Mouse (Mus musculus) adrenal gland (tissue): ENCODE measurements around the gene Hnrnpl.

ENCODE experiments used
- intact Hi-C: fragments of 180-260 bp; cut with DNase I; formaldehyde crosslinking; loops from one replicate; pipeline ENCODE4 v1.15.1; 2025

Gene Hnrnpl

DNA sequence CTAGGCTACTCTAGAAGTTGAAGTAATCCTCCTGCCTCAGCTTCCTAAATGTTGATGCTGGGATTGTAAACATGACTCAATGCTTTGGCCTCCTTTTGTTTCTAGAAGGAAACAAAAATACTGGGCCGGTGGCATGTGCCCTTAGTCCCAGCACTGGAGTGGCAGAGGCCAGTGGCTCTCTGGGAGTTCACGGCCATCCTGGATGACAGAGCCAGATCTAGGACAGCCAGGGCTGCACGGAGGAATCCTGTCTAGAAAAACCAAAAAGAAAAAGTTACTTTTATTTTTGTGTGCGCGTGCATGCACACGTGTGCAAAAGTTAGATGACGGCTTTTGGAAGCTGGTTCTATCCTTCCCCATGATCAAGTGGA lies 18.0 kb downstream of the Hnrnpl start:
- intact Hi-C loops: no loop called here

DNA sequence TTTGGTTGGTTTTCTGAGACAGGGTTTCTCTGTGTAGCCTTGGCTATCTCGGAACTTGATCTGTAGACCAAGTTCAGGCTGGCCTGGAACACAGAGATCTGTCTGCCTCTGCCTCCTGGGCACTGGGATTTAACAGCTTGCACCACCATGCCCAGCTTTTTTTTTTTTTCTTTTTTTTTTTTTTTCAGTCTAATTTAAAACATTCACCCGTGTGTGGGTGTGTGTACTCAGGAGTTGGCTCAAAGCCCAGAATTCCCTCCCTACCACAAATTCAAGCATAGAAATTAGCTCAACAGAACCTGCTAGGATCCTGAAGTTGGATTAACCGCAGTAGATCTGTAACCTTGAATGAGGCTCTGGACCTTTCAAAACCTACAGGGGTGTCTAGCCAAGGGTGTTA lies 19.0 kb downstream of the Hnrnpl start:
- intact Hi-C loops: no loop called here

DNA sequence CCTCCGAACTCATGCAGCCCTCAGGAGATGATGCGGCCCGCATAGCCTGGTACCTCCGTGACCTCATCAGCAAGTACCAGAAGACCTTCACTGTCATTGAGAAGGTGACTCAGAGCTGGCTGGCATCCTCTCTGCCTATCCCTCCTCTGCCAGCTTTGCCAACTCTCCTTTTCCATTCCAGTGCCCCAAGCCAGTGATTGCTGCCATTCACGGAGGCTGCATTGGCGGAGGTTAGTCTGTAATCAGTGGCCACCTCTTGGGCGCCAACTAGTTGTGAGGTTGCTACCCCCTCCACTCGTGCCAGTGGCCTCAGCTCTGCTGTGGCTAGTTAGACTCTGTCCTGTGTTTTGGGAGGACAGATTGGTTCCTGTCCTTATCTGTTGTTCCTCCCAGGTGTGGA lies 21.5 kb downstream of the Hnrnpl start:
- intact Hi-C loops: loop anchor here (5.0 kb wide), 1 partner anchor 42 kb away; no protein-coding TSS in a partner anchor

DNA sequence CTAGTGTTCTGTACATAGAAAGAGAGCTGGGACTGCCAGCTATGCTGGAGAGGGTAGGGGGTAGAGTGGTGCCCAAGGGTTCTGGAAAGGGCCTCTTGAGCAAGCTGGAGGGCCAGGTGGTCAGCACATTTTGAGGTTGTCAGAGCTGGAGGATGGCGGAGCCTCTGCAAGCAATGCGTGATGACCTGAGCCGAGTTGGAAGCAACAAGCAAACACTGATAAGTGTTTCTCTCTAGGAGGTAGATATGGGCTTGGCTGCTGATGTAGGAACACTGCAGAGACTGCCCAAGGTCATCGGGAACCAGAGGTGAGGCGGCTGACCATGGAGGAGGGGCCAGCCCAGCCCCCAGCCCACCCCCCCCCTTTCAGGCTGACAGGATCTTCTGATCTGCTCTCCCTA lies 22.6 kb downstream of the Hnrnpl start:
- intact Hi-C loops: loop anchor here (5.0 kb wide), 1 partner anchor 41 kb away; no protein-coding TSS in a partner anchor

DNA sequence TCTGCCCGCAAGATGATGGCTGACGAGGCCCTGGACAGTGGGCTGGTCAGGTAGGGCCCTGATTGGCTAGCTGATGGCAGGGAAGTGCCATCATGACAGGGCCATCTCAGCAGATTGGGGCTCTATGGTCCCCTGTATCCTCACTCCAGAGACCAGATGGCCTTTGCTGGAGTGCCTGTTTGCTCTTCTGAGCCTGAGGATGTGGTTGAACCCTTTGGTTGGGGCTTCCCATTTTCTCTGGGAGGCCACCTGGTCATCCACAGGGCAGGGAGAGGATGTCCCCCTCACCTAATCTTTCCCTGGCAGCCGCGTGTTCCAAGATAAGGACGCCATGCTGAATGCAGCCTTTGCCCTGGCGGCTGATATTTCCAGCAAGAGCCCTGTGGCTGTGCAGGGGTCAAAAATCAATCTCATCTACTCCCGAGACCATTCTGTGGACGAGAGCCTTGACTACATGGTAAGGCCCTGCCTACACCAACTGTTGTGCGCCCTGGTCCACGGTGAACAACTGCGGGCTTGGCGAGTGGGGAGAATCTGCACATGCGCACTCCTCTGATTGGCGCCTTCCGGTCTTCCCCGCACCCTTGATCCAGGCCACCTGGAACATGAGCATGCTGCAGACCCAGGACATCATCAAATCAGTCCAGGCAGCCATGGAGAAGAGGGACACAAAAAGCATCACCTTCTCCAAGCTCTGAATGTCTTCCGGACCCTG lies 23.2 kb downstream of the Hnrnpl start:
- intact Hi-C loops: loop anchor here (5.0 kb wide), 1 partner anchor 41 kb away; no protein-coding TSS in a partner anchor

DNA sequence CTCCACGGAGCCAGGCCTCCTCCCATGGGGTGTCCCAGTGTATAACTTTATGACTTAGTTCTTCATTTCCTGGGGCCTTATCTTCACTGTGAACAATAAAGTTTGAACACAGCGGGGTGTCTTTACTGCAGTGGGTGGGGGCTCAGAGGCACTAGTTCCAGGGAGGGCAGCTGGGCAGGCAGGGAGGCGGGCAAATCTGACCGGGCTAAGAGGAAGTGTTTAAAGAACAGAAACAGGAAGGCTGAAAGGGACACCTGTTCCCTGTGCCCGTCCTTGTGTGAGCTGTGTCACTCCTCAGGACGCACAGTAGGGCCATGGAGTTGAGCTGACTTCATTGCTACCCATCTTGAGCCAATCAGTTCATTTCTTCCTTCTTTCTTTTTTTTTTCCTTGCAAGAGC lies 23.8 kb downstream of the Hnrnpl start:
- intact Hi-C loops: loop anchor here (5.0 kb wide), 1 partner anchor 40 kb away; no protein-coding TSS in a partner anchor

DNA sequence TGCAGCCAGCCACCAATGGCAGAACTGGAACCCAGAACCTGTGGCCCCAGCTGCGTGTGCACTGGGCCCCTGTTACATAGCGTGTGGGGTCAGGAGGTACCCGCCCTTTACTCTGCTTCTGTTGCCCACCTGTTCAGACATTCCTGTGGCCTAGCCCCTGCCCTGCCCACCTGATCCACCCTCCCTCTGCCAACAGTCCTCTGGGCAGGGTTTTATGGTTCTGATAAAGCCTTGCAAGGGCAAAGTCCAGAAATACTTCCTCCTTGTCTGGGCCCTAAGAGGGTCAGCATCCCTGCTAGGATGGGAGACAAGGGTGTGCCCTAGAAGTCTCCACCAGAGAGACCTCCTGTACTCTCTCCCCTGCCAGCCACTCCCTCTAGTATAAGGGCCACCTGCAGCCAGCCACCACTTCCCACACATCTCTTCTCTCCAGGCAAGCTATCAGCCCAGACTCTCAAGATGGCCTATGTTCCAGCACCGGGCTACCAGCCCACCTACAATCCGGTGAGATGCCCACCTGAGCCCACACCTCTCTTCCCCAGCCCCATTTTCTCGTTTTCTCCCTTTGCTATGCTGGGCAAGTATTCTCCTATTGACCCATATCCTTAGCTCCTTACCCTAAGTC lies 25.5 kb downstream of the Hnrnpl start, which contains the start of gene Lgals4:
Gene Lgals4, plus strand, starts transcription at position 132 of the 625 bp plus-strand sequence.
- intact Hi-C loops: loop anchor here (5.0 kb wide), 1 partner anchor 38 kb away; no protein-coding TSS in a partner anchor

DNA sequence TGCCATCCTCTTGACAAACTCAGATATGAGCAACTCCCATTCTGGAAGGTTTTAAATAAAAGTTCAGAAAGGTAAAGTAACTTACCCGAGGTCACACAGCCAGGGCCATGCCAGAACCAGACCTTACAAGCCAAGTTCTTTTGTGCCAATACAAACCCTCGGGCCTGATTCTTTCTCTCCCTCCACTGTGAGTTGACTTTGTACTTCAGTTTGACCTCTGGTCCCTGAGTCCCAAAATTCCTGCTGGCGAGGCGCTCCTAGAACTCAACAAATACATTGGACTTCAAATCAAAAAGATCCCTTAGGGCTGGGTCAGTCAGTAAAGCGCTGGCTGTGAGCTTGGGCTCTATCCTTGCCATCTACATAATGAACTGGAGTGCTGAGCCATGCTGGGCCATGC lies 28.6 kb downstream of the Hnrnpl start:
- intact Hi-C loops: no loop called here

DNA sequence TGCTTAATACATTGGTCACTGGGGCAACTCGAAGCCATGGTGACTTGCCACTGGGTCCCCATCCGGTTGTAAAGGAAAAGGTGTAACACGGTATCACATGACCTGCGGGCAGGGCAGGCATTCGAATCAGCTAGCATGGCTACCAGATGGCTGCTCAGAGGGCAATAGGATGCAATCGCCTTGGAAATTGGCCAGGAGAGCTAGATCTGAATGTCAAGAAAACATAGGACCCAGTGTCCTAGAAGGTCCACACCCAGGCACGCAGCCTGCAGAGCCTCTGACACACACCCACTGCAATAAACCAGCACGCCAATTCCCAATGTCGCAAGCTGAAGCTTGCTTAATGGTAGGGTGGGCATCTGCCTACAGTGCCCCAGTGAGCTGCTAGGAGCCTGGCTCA lies 30.0 kb downstream of the Hnrnpl start:
- intact Hi-C loops: no loop called here

DNA sequence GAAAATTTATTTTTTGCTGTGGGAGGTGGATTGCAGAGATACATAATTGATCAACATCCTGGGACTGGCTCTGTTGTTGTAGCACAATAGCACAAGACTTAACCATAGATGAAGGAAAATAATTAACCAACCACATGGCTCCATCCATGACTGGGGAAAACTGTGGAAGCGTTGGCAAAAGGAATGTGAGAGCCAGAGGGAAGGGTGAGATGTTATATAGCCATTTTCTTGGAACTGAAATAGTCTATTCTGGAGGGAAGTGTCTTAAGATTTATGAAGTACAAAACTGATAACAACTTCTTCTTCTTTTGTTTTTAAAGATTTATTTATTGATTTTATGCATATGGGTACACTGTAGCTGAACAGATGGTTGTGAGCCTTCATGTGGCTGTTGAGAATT lies 38.9 kb downstream of the Hnrnpl start:
- intact Hi-C loops: no loop called here

DNA sequence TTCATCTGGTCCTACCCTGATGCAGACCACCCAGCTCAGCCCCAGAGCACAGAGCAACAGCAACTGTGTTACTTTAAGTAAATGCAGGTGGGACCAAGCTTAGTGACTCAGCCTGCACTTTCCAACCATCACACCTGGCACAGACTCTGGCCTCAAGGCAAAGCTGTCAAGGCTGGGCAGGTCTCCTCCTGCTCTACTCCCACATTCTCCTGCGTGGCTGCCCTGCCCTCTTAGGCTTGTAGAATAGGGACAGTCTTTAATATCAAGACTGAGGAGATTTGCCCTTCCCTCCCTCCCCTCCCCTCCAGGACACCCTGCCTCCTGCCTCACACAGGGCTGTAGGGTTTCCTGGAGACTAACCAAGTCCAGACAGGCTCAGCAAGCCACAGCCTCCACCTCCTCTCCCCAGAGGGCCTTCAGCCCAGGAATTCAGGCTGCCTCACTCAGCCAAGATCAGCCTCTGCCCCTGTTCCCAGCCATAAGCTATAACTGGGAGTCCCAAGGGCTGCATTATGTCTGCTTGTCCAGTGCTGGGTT lies 41.4 kb downstream of the Hnrnpl start:
- intact Hi-C loops: no loop called here

DNA sequence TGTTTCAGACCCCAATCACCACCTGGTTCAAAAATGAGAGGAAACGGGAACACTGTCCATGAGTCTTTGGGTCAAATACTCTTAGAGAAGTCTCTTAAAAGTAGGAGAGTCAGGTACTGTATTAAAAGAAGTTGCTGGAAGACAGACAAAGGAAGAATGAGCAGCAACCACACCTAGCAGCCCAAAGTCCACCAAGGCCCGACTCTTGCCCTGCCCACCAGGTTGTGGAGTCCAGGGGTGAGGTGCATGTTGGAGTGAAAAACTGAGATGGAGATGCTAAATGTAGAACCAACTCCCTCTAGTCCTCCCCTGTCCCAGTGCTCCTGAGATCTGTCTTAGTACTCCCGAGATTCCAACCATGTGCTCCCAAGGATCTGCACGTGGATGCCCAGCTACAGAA lies 42.3 kb downstream of the Hnrnpl start:
- intact Hi-C loops: no loop called here

DNA sequence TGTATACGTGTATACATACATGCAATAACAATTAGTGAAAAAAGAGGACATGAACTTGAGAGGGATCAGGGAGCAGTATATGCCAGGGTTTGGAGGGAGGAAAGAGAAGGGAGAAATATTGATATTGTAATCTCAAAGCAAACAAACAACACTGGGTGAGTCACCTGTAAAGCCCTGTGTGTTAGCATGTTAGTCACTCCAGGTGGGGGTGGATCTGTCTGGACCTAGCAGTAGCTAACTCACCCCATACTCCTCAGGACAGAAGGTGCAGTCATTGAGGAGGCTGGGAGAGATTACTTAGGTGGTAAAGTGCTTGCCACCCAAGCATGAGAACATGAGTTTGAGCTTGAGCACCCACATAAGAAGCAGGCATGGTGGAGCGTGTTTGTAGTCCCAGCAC lies 51.6 kb downstream of the Hnrnpl start:
- intact Hi-C loops: no loop called here

DNA sequence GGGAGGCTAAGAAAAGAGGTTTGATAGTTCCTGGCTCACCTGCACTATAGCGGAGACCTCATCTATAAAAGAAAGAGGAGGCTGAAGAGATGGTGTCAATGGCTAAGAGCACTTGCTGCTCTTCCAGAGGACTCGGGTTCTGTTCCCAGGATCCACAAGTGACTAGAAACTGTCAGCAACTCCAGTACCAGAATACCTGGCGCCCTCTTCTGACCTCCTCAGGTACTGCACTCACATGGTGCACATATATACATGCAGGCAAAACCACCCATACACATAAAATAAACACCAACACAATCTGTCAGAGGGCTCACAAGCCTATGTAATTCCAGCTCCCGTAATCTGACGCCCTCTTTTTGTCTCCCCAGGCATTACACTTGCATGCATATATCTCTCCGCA lies 52.6 kb downstream of the Hnrnpl start:
- intact Hi-C loops: no loop called here

DNA sequence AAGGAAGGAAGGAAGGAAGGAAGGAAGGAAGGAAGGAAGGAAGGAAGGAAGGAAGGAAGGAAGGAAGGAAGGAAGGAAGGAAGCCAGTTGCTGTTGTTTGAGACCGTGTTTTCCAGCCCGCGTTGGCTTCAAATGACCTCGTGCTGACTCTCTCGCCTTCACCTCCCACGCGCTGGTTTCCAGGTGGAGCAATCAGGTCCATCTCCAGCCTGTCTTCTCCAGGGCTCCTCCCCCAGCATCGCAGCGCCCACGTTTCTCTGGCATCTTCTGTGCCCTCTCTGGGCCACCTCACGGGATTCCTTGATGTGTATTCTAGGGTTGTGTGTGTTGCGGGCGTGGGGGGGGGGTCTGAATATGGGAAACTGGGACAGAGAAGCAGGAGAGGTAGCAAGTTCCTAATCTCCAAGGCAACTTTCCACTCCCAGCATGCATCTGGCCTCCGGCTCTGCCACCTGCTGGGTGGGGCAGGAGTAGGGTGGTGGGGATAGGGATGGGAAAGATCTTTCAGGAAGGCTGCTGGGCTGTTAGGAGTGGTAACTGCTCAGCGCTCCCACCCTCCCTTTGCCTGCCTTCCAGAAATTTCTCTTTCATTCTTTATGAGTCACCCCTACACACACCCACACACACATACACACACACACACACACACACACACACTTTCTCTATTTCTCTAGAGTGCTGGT lies 54.6 kb downstream of the Hnrnpl start:
- intact Hi-C loops: no loop called here

DNA sequence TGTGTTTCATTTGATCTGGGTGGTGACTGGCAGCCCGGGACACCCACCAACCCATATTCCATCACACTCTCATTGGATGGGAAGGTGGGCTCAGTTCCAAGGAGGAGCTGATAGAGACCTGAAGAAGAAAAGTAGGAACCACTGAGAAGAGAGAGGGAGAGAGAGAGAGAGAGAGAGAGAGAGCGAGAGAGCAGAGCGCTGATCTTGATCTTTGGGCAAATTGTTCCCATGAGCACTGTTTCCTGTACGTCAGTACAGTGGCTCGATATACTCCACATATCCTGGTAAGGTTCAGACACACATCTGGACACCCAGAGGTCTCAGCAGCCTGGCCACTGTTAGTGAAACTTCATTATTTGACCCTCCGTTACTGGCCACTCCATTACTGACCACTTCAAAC lies 55.2 kb downstream of the Hnrnpl start, which contains the start of gene Lgals7:
Gene Lgals7, plus strand, starts transcription at position 314 of the 400 bp plus-strand sequence.
- intact Hi-C loops: no loop called here

DNA sequence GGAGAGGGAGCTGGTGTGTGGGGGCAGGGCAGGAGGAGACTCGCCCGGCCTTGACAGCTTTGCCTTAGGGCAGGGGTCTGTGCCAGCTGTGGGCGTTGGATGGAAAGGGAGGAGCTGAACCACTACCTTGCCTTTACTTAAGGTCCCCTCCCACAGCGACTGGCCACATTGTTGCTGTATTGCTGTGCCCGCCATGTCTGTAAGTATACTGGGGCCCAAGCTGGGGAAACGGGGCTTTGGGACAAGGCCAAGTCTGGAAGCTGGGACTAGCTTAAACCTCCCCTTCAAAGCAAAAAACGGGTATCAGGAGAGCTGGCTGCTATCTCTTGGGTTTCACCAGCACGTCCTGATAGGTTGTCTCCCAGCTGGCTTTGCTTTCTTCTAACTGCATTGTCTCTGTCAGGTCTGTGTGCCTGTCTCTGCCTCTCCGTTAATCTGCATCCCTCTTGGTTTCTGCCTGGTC lies 56.0 kb downstream of the Hnrnpl start:
- intact Hi-C loops: no loop called here

DNA sequence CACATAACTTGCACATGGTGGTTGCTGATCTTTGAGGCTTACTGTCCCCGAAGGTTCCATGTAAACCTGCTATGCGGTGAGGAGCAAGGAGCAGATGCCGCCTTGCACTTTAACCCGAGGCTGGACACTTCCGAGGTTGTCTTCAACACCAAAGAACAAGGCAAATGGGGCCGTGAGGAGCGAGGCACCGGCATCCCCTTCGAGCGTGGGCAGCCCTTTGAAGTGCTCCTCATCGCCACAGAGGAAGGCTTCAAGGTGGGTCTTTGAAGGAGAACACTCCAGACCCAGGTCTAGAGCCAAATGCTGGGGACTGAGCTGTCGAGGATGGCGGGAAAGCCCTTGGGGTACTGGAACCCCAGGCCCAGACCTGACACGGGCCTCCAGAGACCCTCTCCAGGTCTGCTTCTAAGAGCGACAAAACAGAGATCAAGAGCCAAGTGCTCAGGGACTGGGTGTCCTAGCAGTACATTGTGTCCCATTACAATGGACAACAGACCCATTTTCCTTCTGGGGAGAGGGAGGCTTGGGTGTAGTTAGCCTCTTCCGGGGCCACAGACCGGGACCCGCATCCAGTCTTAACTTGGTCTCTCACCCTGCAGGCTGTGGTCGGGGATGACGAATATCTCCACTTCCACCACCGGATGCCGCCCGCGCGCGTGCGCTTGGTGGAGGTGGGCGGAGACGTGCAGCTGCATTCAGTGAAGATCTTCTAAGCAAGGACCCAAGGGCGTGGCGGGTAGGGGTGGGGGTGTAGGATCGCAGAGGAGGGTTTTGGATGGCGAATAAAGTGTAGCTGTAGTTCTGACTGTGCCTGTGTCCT lies 57.4 kb downstream of the Hnrnpl start:
- intact Hi-C loops: loop anchor here (2.0 to 5.0 kb wide), 2 partner anchors 67 to 83 kb away; no protein-coding TSS in a partner anchor

DNA sequence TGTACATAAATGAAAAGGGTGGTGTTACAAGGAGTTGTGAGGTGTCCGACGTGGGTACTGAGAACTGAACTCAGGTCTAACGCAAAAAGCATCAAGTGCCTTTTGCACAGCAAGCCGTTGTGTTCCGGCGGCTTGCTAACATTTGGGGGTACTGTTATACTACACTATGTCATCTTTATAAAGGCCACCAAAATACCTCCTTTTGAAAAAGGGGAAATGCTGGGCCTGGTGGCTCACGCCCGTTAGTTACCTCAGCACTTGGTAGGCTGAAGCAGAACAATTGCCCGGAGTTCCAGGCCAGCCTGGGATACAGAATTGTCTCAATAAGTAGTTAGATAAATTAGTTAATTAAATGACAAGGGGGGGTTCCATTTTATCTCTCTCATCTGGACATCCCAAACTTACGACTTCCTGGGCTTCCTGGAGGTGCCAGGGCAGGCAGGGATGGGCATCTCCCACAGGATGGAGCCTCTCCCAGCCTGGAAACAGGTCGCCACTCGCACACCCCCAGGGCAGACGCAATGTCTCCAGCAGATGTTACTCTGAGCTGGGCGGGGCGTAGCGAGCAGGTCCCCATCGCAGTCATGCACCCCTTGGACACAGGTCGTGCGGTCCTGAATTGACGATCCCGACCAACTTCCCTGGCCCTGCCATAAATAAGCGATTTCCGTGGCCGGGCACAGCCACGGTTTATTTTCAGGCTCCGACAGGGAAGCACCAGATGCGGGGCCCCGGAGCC lies 58.6 kb downstream of the Hnrnpl start:
- intact Hi-C loops: loop anchor here (2.0 to 5.0 kb wide), 2 partner anchors 68 to 85 kb away; no protein-coding TSS in a partner anchor
